Mouse (Mus musculus) kidney, adult 2 months (tissue): ENCODE data around the gene Arhgap17. TPM values are rescaled to one million over a fixed set of nuclear protein-coding genes. Genes with fewer than 3 reads are reported as not detected.

Source experiments
- DNase-seq: peaks from one replicate; pipeline ENCODE4 v3.0.0; 2021
- H3K27ac ChIP-seq: fragments of 200-500 bp; 2 replicates; pipeline ENCODE4 v1.5.1; 2012; ENCODE audit warnings: low read depth, low read length, control low read depth, inconsistent platforms; ENCODE audit not compliant: insufficient read depth
- H3K27me3 ChIP-seq: fragments of 200-500 bp; replicated peaks from 2 replicates; pipeline ENCODE4 v1.6.1; 2012; ENCODE audit warnings: mild to moderate bottlenecking, moderate library complexity, low read length, inconsistent platforms; ENCODE audit not compliant: control insufficient read depth, insufficient read depth
- H3K36me3 ChIP-seq: fragments of 200-500 bp; 2 replicates; pipeline ENCODE4 v1.6.1; 2012; ENCODE audit warnings: mild to moderate bottlenecking, moderate library complexity, low read length, inconsistent platforms; ENCODE audit not compliant: control insufficient read depth, insufficient read depth
- H3K4me1 ChIP-seq: fragments of 200-500 bp; 2 replicates; pipeline ENCODE4 v1.6.1; 2011; ENCODE audit warnings: low read length; ENCODE audit not compliant: control insufficient read depth, insufficient read depth
- H3K4me3 ChIP-seq: fragments of 200-500 bp; 2 replicates; pipeline ENCODE4 v1.5.1; 2011; ENCODE audit warnings: mild to moderate bottlenecking, low read depth, low read length, control low read depth; ENCODE audit not compliant: insufficient read depth
- CTCF ChIP-seq: fragments of 200-500 bp; conservative IDR thresholded peaks from 2 replicates; pipeline ENCODE4 v1.5.1; 2011; ENCODE audit warnings: low read depth, mild to moderate bottlenecking, control low read depth, low read length, moderate library complexity, mixed read lengths; ENCODE audit not compliant: insufficient read depth, insufficient read length
- POLR2A ChIP-seq: fragments of 200-500 bp; IDR thresholded peaks from one replicate; pipeline ENCODE4 v1.6.1; 2011; ENCODE audit warnings: low read depth, low read length, control low read depth
- WGBS: fragments of 180-500 bp; shearing (Covaris S2); methylation state at CpG from one replicate; pipeline ENCODE4 v1.1.7; 2018; 5-methylcytosine and 5-hydroxymethylcytosine counted together
- polyA plus RNA-seq: library from polyadenylated mRNA; depleted of rRNA; stranded (reverse); fragments of >200 nt; gene quantifications from 2 replicates; pipeline ENCODE4 v1.2.3, GENCODE M21; 2012

Gene Arhgap17
- polyA plus RNA-seq, 1 experiment = 21.0 TPM

DNA sequence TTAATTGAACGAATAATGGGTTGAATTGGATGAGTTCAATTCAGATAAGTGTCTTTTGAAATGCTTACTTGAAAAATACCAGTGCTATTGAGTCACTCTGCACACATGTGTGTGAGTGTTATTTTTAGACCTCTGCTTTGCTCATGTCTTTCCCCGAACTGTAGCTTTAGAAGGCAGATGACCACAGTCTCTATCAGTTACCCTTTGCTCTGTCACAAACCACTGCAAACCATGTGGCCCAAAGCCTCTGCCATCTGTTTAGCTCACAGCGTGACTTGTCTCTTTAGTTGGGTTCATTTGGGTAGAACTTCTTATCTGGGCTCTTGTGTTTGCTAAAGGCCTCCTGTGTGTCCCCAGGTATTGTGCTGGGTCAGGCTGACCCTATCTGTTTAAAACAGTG lies 35.9 kb upstream of the Arhgap17 start:
- Histone ChIP-seq H3K4me1 (no peaks in the 10 kb centered on the region), H3K27ac (no peak overlapping the region), H3K36me3 (no peaks in the 10 kb centered on the region; the same call in 1 of the 2 replicates), H3K27me3 (no peaks in the 10 kb centered on the region), H3K4me3 (no peak overlapping the region)
- TF ChIP-seq POLR2A = no peak
- no peak for TF ChIP-seq CTCF
- no peak for DNase-seq
- WGBS = 80% methylated on average over 3 of the region's 3 CpGs

- no peak overlapping the region for H3K27ac ChIP-seq
- no peak for DNase-seq
- TF ChIP-seq CTCF = no peak
- TF ChIP-seq POLR2A = no peak
- 95% methylated on average over 6 of the region's 6 CpGs for WGBS
- no peaks in the 10 kb centered on the region for H3K4me1 ChIP-seq
- H3K27me3 ChIP-seq = no peaks in the 10 kb centered on the region
- no peak overlapping the region for H3K4me3 ChIP-seq
- no peaks in the 10 kb centered on the region; the same call in 1 of the 2 replicates for H3K36me3 ChIP-seq
Observed at GRCm38 (mm10) chr7:123404198-123404597, 34.5 kb upstream of the Arhgap17 start.

DNA sequence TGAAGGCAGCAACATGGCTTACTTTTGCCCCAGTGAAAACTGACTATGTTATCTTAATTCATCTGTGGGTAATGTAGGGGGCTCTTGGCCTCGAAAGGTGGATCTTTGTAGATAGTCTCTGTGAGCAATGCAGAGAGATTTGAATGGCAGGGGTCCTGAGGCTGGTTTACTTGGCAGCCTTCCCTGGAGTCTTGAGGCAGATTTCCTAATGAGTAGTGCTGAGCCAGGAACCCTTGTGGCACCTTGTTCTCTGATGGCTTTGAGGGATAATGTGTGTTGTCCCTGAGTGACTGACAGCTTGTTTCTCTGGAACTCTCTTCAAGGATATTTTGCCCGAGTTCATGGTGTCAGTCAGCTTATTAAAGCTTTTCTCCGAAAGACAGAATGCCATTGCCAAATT lies 31.4 kb upstream of the Arhgap17 start:
- Histone ChIP-seq H3K4me3 (no peak overlapping the region), H3K27me3 (no peaks in the 10 kb centered on the region), H3K36me3 (no peaks in the 10 kb centered on the region; the same call in 1 of the 2 replicates), H3K27ac (no peak overlapping the region), H3K4me1 (no peaks in the 10 kb centered on the region)
- WGBS = 85% methylated on average over 3 of the region's 3 CpGs
- TF ChIP-seq POLR2A (no peak), CTCF (no peak)
- no peak for DNase-seq

GRCm38 (mm10) chr7:123399286-123399685 lies 29.6 kb upstream of the Arhgap17 start:
- Histone ChIP-seq H3K4me1 (no peaks in the 10 kb centered on the region), H3K27ac (no peak overlapping the region), H3K36me3 (no peaks in the 10 kb centered on the region; the same call in 1 of the 2 replicates), H3K27me3 (no peaks in the 10 kb centered on the region), H3K4me3 (no peak overlapping the region)
- WGBS = 89% methylated on average over 4 of the region's 4 CpGs
- no peak for DNase-seq
- TF ChIP-seq POLR2A (no peak), CTCF (no peak)

GRCm38 (mm10) chr7:123398828-123399227 lies 29.1 kb upstream of the Arhgap17 start:
- Histone ChIP-seq H3K4me3 (no peak overlapping the region), H3K27ac (no peak overlapping the region), H3K36me3 (no peaks in the 10 kb centered on the region; the same call in 1 of the 2 replicates), H3K4me1 (no peaks in the 10 kb centered on the region), H3K27me3 (no peaks in the 10 kb centered on the region)
- peak; percentile 73 for DNase-seq
- no peak for TF ChIP-seq POLR2A
- peak; percentile 62 for TF ChIP-seq CTCF
- 25% methylated on average over 7 of the region's 7 CpGs for WGBS

- no peak overlapping the region for H3K4me3 ChIP-seq
- DNase-seq = no peak
- H3K4me1 ChIP-seq = no peaks in the 10 kb centered on the region
- H3K27me3 ChIP-seq = no peaks in the 10 kb centered on the region
- H3K36me3 ChIP-seq = no peaks in the 10 kb centered on the region; the same call in 1 of the 2 replicates
- no peak for TF ChIP-seq CTCF
- no peak for TF ChIP-seq POLR2A
- WGBS = 86% methylated on average over 8 of the region's 8 CpGs
- no peak overlapping the region for H3K27ac ChIP-seq
Observed at GRCm38 (mm10) chr7:123397931-123398330, 28.2 kb upstream of the Arhgap17 start.

GRCm38 (mm10) chr7:123397369-123397768 lies 27.7 kb upstream of the Arhgap17 start:
- WGBS = 40% methylated on average over 8 of the region's 8 CpGs
- H3K27ac ChIP-seq = no peak overlapping the region
- H3K27me3 ChIP-seq = no peaks in the 10 kb centered on the region
- DNase-seq = no peak
- H3K36me3 ChIP-seq = no peaks in the 10 kb centered on the region; the same call in 1 of the 2 replicates
- no peak for TF ChIP-seq CTCF
- TF ChIP-seq POLR2A = no peak
- no peaks in the 10 kb centered on the region for H3K4me1 ChIP-seq
- no peak overlapping the region for H3K4me3 ChIP-seq
